Mouse (Mus musculus) intestine, embryonic 14.5 days (tissue): ENCODE measurements at regions not wholly inside any gene's neighbourhood (a gene's known extent, or its start where the extent isn't known, plus 50 kb on each side); places are given as distances from the start of the nearest gene placed in this dataset.
"Not testable (repeated sequence)": the region's sequence is repeated elsewhere in the genome, so short reads cannot be mapped to it uniquely, and the experiment has no call there.

Experiments
- ATAC-seq: fragments of 200-750 bp; cut with Nextera tagmentation; replicated peaks from 2 replicates; pipeline ENCODE4 v1.8.0; 2017; ENCODE audit warnings: low read depth, moderate number of reproducible peaks, moderate TSS enrichment, moderate library complexity; ENCODE audit not compliant: low FRiP score, low TSS enrichment
- DNase-seq: peaks from one replicate; pipeline ENCODE4 v3.0.0-alpha.2; 2018; ENCODE audit warnings: low spot score
- H3K27ac ChIP-seq: fragments of 300-500 bp; sonication (generic); 2 replicates; pipeline ENCODE4 v1.5.1; 2014; ENCODE audit warnings: low read depth, mild to moderate bottlenecking, control low read depth
- H3K27me3 ChIP-seq: fragments of 300-500 bp; sonication (generic); replicated peaks from 2 replicates; pipeline ENCODE4 v1.6.1; 2014; ENCODE audit warnings: low read length, control low read depth; ENCODE audit not compliant: control insufficient read depth, insufficient read depth
- H3K36me3 ChIP-seq: fragments of 300-500 bp; sonication (generic); 2 replicates; pipeline ENCODE4 v1.6.1; 2014; ENCODE audit warnings: low read length, control low read depth; ENCODE audit not compliant: control insufficient read depth, insufficient read depth
- H3K4me1 ChIP-seq: fragments of 300-500 bp; sonication (generic); replicated peaks from 2 replicates; pipeline ENCODE4 v1.6.1; 2014; ENCODE audit warnings: low read length, control low read depth, mixed read lengths; ENCODE audit not compliant: control insufficient read depth, insufficient read depth
- H3K4me2 ChIP-seq: fragments of 300-500 bp; sonication (generic); 2 replicates; pipeline ENCODE4 v1.6.1; 2014; ENCODE audit warnings: low read length
- H3K4me3 ChIP-seq: fragments of 300-500 bp; sonication (generic); 2 replicates; pipeline ENCODE4 v1.5.1; 2014; ENCODE audit warnings: low read depth, low read length, control low read depth, mixed read lengths
- H3K9ac ChIP-seq: fragments of 300-500 bp; sonication (generic); 2 replicates; pipeline ENCODE4 v1.6.1; 2014; ENCODE audit warnings: mild to moderate bottlenecking, low read length
- H3K9me3 ChIP-seq: fragments of 300-500 bp; sonication (generic); 2 replicates; pipeline ENCODE4 v1.6.1; 2016; ENCODE audit warnings: low read length, control low read depth; ENCODE audit not compliant: control insufficient read depth
- WGBS: fragments of 180-500 bp; shearing (Covaris S2); extraction: QIAGEN DNeasy Blood & Tissue Kit; methylation state at CpG from one replicate; pipeline ENCODE4 v1.1.7; 2014; 5-methylcytosine and 5-hydroxymethylcytosine counted together

GRCm38 (mm10) chr4:7891128-7891527 lies 347.7 kb downstream of the Car8 start:
- no peak overlapping the region for H3K4me3 ChIP-seq
- H3K4me2 ChIP-seq = no peak overlapping the region
- 62% methylated on average over 2 of the region's 2 CpGs for WGBS
- H3K9ac ChIP-seq = no peak overlapping the region
- ATAC-seq (no peak), DNase-seq (no peak)
- no peaks in the 10 kb centered on the region for H3K4me1 ChIP-seq
- H3K36me3 ChIP-seq = no peaks in the 10 kb centered on the region
- no peaks in the 10 kb centered on the region for H3K9me3 ChIP-seq
- H3K27me3 ChIP-seq = no peaks in the 10 kb centered on the region
- H3K27ac ChIP-seq = no peak overlapping the region

- DNase-seq (no peak), ATAC-seq (no peak)
- 88% methylated on average over 1 of the region's 1 CpGs for WGBS
- Histone ChIP-seq H3K4me3 (no peak overlapping the region), H3K4me1 (no peaks in the 10 kb centered on the region), H3K9ac (no peak overlapping the region), H3K9me3 (no peaks in the 10 kb centered on the region), H3K27me3 (no peaks in the 10 kb centered on the region), H3K4me2 (no peak overlapping the region), H3K36me3 (no peaks in the 10 kb centered on the region), H3K27ac (no peak overlapping the region)
These were observed 384.3 kb downstream of the Car8 start for GRCm38 (mm10) chr4:7854518-7854917.

GRCm38 (mm10) chr4:7853121-7853782 lies 385.6 kb downstream of the Car8 start:
- no peak overlapping the region for H3K4me2 ChIP-seq
- peak; percentile 55 for DNase-seq
- no peak overlapping the region for H3K4me3 ChIP-seq
- no peaks in the 10 kb centered on the region for H3K27me3 ChIP-seq
- no peaks in the 10 kb centered on the region for H3K36me3 ChIP-seq
- H3K27ac ChIP-seq = no peak overlapping the region
- H3K9ac ChIP-seq = no peak overlapping the region
- WGBS = 53% methylated on average over 1 of the region's 1 CpGs
- ATAC-seq = no peak
- no peaks in the 10 kb centered on the region for H3K9me3 ChIP-seq
- H3K4me1 ChIP-seq = no peaks in the 10 kb centered on the region

GRCm38 (mm10) chr4:7852006-7852615 lies 386.7 kb downstream of the Car8 start:
- WGBS = 83% methylated on average over 4 of the region's 4 CpGs
- Histone ChIP-seq H3K4me3 (no peak overlapping the region), H3K4me1 (no peaks in the 10 kb centered on the region), H3K27ac (no peak overlapping the region), H3K4me2 (no peak overlapping the region), H3K9ac (no peak overlapping the region), H3K27me3 (no peaks in the 10 kb centered on the region), H3K9me3 (no peaks in the 10 kb centered on the region), H3K36me3 (no peaks in the 10 kb centered on the region)
- ATAC-seq (no peak), DNase-seq (no peak)

- H3K4me2 ChIP-seq = no peak overlapping the region
- 78% methylated on average over 5 of the region's 5 CpGs for WGBS
- H3K4me1 ChIP-seq = no peaks in the 10 kb centered on the region
- no peak overlapping the region for H3K27ac ChIP-seq
- no peak overlapping the region for H3K9ac ChIP-seq
- H3K36me3 ChIP-seq = no peaks in the 10 kb centered on the region
- no peak for DNase-seq
- H3K9me3 ChIP-seq = no peaks in the 10 kb centered on the region
- no peaks in the 10 kb centered on the region for H3K27me3 ChIP-seq
- no peak for ATAC-seq
- H3K4me3 ChIP-seq = no peak overlapping the region
These were observed 391.4 kb downstream of the Car8 start for GRCm38 (mm10) chr4:7847411-7847810.

- H3K4me1 ChIP-seq = no peaks in the 10 kb centered on the region
- H3K36me3 ChIP-seq = no peaks in the 10 kb centered on the region
- no peak overlapping the region for H3K4me3 ChIP-seq
- no peaks in the 10 kb centered on the region for H3K27me3 ChIP-seq
- H3K4me2 ChIP-seq = no peak overlapping the region
- 70% methylated on average over 1 of the region's 1 CpGs for WGBS
- H3K27ac ChIP-seq = no peak overlapping the region
- ATAC-seq (no peak), DNase-seq (no peak)
- no peak overlapping the region for H3K9ac ChIP-seq
- no peaks in the 10 kb centered on the region for H3K9me3 ChIP-seq
These were observed 409.7 kb downstream of the Car8 start for GRCm38 (mm10) chr4:7829126-7829525.

GRCm38 (mm10) chr4:7819847-7820246 lies 419.0 kb downstream of the Car8 start:
- Histone ChIP-seq H3K9me3 (no peaks in the 10 kb centered on the region), H3K36me3 (no peaks in the 10 kb centered on the region), H3K4me1 (no peaks in the 10 kb centered on the region), H3K4me3 (no peak overlapping the region), H3K4me2 (no peak overlapping the region), H3K9ac (no peak overlapping the region), H3K27me3 (no peaks in the 10 kb centered on the region), H3K27ac (no peak overlapping the region)
- ATAC-seq = no peak
- DNase-seq = no peak

GRCm38 (mm10) chr4:7777761-7778160 lies 461.1 kb downstream of the Car8 start:
- 85% methylated on average over 1 of the region's 1 CpGs for WGBS

GRCm38 (mm10) chr4:7755473-7755872 lies 483.4 kb downstream of the Car8 start:
- no peaks in the 10 kb centered on the region for H3K4me1 ChIP-seq
- DNase-seq = no peak
- no peaks in the 10 kb centered on the region for H3K27me3 ChIP-seq
- no peaks in the 10 kb centered on the region for H3K36me3 ChIP-seq
- H3K4me3 ChIP-seq = no peak overlapping the region
- no peak overlapping the region for H3K4me2 ChIP-seq
- H3K9ac ChIP-seq = no peak overlapping the region
- H3K9me3 ChIP-seq = no peaks in the 10 kb centered on the region
- no peak for ATAC-seq
- no peak overlapping the region for H3K27ac ChIP-seq

More at GRCm38 (mm10) chr4:7777761-7778160, 461.1 kb downstream of the Car8 start:
- not testable (repeated sequence) for H3K4me3 ChIP-seq, DNase-seq, ATAC-seq, H3K36me3 ChIP-seq, H3K4me2 ChIP-seq, H3K9me3 ChIP-seq, H3K27me3 ChIP-seq, H3K9ac ChIP-seq, H3K4me1 ChIP-seq, H3K27ac ChIP-seq
